Mouse (Mus musculus) adrenal gland, adult (tissue): ENCODE measurements around the gene Slc25a33.
"Not testable (repeated sequence)": the region's sequence is repeated elsewhere in the genome, so short reads cannot be mapped to it uniquely, and the experiment has no call there.

Experiments used
- DNase-seq, 2 experiments: peaks; one replicate each; pipeline ENCODE4 v3.0.0; 2022 to 2023; ENCODE audit warnings: low spot score in 1 of 2; ENCODE audit not compliant: inconsistent age in 2 of 2

Gene Slc25a33

GRCm38 (mm10) chr4:149765201-149765600 is 8.9 kb downstream of the Slc25a33 start:
- DNase-seq, result peak in 1 of 2 experiments; percentile 62

GRCm38 (mm10) chr4:149763335-149763734 is 10.7 kb downstream of the Slc25a33 start:
- DNase-seq, result no peak

DNA sequence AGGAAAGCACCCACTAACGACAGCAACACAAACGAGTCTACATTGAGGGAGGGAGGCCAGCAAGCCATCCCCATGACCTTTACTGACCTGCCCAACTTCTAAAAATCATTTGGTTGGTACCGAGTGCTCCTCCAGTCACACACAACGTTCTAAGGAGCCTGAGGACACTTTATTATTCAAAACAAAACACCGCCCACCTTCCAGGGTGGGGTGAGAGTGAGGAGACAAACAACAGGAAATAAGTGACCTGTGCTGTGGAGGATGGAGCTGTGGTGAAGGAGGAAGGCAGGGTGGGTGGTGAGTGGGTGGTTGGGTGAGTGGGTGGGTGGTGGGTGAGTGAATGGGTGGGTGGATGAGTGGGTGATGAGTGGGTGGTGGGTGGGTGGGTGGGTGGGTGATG is 14.6 kb downstream of the Slc25a33 start:
- no peak for DNase-seq

DNA sequence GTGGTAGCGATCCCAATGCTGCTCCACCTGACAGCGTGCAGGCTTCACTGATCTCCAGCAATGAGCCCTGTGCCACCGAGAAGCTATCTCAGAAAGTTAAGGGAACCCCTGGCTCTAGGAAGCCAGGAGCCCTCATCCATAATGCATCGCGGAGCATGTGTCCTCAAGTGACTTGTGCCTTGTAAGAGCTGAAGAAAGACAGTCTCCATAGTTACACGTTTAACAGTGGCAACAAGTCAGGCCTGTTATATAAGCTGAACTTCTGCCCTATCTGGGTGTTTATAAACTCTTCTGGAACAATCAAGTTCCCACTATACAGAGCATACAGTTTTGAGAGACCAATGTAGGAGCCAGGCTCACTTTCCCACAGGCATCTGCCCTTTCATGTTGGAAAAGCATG is 15.7 kb downstream of the Slc25a33 start:
- DNase-seq, result peak in 1 of 2 experiments; percentile 46

- not testable (repeated sequence) for DNase-seq
These were observed 17.5 kb downstream of the Slc25a33 start for GRCm38 (mm10) chr4:149756546-149756945.

GRCm38 (mm10) chr4:149752836-149753235 is 21.2 kb downstream of the Slc25a33 start:
- no peak for DNase-seq

DNA sequence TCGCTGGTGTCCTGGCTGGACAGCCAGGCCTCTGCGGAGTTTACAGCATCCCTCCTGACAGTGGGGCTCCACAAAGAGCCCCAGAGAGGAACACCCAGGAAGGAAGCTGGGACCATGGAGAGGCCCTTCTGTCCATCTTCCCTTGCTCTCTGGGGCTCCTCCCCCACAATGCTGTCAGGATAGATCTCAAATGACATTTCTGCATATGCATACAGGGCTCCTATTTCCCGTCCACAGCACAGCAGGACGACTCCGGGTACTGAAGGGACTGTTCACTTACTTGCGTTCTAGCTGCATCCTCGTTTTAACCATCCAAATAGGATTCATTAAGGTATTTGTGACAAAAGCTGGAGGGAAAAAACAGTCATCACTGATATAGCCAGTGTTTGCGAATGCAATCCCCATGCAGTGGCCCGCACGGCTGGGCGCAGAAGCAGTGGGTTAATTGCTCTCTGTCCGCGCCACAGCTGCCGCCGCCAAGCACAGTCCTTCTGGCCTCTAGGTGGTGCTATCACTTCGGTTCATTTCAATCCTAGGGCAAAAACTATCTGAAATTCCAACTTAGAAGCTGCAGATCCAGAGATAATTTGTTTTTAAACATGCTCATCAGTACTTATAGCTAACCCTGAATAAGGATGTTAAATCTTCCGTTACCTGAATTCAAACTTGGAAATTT is 21.8 kb downstream of the Slc25a33 start:
- DNase-seq, result peak; percentile 51 to 83

DNA sequence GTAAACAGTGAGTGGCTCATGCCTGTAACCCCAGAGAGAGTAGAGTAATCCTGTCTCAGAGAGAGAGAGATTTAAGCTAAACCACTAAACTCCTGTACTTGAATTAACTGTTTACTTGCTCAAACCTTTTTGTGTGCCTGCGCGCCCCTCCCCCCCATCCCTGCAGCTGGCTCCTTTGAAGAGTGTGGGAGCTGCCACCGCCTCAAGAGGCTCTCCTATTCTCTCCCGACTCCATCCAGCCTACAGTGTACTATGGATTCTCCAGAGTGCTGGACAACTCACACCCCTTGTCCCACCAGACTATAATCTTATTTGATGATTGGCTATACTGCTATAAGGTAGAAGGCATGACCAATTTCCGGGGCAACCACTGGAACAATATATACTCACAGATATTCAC is 23.4 kb downstream of the Slc25a33 start:
- no peak for DNase-seq

DNA sequence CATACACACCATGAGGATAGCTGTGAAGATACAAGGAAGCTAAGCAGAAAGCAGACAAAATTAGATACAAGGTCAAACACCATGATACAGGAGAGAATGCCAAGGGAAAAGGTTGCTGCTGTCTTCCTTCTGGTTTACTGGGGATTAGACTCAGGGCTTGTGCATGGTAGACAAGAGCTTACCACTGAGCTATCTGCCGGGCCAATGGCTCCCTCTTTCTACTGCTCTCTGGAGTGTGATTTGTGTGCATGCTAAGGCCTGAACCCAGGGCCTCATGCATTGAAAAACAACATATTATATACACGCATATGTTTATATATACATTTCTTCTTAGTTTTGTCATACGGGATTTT is 24.4 kb downstream of the Slc25a33 start:
- DNase-seq, result not testable (repeated sequence)

- no peak for DNase-seq
These were observed 24.9 kb downstream of the Slc25a33 start for GRCm38 (mm10) chr4:149749003-149749662.

GRCm38 (mm10) chr4:149744119-149744518 is 30.0 kb downstream of the Slc25a33 start:
- no peak for DNase-seq

- no peak for DNase-seq
These were observed 32.0 kb downstream of the Slc25a33 start for GRCm38 (mm10) chr4:149742011-149742530.

DNA sequence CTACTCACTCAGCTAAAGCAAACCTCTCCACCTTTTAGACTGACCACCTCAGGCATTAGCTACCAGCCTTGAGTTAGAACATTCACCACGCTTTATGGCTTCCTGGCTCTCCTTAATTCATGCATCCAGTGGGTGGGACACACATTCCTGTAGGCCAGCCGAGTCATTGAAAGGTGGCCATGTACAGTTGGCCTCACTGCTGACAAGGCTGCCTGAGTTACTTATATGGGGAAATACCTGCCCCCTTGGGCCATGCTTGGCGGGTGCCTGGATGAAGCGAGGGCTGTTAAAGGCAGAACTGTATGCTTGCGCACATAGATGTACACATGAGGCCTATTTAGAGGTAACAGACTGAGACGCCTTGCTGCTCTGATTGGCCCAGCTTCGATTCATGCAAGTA is 33.8 kb downstream of the Slc25a33 start:
- DNase-seq, result no peak

- DNase-seq, result no peak
These were observed 34.6 kb downstream of the Slc25a33 start for GRCm38 (mm10) chr4:149739478-149739877.

GRCm38 (mm10) chr4:149737383-149738324 is 36.4 kb downstream of the Slc25a33 start, which contains the start of gene Tmem201:
Tmem201 (minus strand) TSS chr4:149738044.
- DNase-seq, result peak; percentile 94 to 97

DNA sequence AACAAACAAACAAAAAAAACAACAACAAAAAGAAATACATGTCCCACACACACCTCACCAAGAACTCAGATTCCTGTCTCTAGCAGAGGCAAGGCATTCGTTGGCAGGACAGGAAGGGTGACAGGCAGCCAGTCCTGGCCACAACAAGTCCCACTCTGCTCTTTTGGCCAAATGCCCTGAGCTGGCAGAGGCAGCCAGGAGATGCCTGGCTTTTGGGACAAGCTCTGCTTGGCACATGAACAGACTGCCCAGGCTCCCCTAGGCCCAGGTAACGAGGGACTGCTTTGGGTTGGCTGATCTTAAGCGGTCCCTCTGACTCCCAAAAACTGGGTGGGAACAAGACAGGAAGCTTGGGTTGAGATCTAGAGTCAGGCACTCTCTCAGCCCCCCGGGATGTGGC is 37.5 kb downstream of the Slc25a33 start:
- peak; percentile 64 to 77 for DNase-seq

DNA sequence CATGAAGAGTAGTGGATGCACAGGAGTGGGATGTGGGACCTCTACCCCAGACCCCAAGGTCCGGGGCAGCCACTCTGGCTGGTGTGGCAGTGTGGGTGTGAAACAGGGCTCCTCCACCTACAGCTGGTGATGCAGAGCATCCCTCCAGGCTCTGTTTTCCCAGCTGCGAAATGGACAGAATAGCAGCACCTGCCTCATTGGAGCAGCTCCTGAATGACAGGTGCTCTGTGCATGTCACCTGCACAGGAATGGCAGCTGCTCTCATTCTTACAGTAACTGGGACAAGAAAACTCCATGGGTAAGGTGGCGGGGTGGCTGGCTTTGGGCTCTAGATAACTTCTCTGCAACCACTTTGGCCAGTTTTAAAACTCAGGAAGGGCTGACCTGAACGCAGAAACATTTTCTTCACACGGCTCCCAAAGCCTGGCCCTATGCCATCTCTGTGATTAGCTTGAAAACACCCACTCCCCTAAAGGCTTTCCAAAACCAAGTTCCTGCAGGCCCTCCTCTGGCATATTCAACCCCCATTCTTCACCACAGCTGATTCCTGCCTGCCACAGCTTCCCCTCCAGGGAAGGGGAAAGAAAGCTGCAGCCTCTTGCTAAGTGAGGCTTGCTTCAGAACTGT is 38.3 kb downstream of the Slc25a33 start:
- DNase-seq, result no peak

GRCm38 (mm10) chr4:149734730-149735475 is 39.2 kb downstream of the Slc25a33 start:
- DNase-seq, result no peak

GRCm38 (mm10) chr4:149734246-149734645 is 39.8 kb downstream of the Slc25a33 start:
- no peak for DNase-seq

- no peak for DNase-seq
These were observed 40.3 kb downstream of the Slc25a33 start for GRCm38 (mm10) chr4:149733748-149734147.
